Mouse (Mus musculus) embryonic fibroblast, embryonic 13.5 days (primary cell): ENCODE results near the gene Pcbp1. TPM values are rescaled to one million over a fixed set of nuclear protein-coding genes. Genes with fewer than 3 reads are reported as not detected.

ENCODE experiments used
- H3K27ac ChIP-seq: 2 replicates; pipeline ENCODE4 v1.5.1; 2012; ENCODE audit warnings: low read length, control low read depth, inconsistent platforms; ENCODE audit not compliant: insufficient read depth
- H3K4me1 ChIP-seq: 2 replicates; pipeline ENCODE4 v1.6.1; 2011; ENCODE audit warnings: low read length; ENCODE audit not compliant: control insufficient read depth, insufficient read depth
- H3K4me3 ChIP-seq: 2 replicates; pipeline ENCODE4 v1.5.1; 2011; ENCODE audit warnings: mild to moderate bottlenecking, control low read depth, low read length; ENCODE audit not compliant: insufficient read depth
- CTCF ChIP-seq: IDR thresholded peaks from 2 replicates; pipeline ENCODE4 v1.5.1; 2011; ENCODE audit warnings: mild to moderate bottlenecking, control low read depth, low read length, moderate library complexity, borderline replicate concordance; ENCODE audit not compliant: insufficient read depth
- POLR2A ChIP-seq: IDR thresholded peaks from 2 replicates; pipeline ENCODE4 v1.6.1; 2011; ENCODE audit warnings: low read depth, mild to moderate bottlenecking, control low read depth, low read length, moderate library complexity
- polyA plus RNA-seq: library from polyadenylated mRNA; stranded (reverse); fragments of >200 nt; gene quantifications from 2 replicates; pipeline ENCODE4 v1.2.4, GENCODE M21; 2011; ENCODE audit warnings: low read depth; ENCODE audit not compliant: missing spikeins, insufficient read length

Pcbp1 gene
- polyA plus RNA-seq, 1 experiment: 176 TPM

DNA sequence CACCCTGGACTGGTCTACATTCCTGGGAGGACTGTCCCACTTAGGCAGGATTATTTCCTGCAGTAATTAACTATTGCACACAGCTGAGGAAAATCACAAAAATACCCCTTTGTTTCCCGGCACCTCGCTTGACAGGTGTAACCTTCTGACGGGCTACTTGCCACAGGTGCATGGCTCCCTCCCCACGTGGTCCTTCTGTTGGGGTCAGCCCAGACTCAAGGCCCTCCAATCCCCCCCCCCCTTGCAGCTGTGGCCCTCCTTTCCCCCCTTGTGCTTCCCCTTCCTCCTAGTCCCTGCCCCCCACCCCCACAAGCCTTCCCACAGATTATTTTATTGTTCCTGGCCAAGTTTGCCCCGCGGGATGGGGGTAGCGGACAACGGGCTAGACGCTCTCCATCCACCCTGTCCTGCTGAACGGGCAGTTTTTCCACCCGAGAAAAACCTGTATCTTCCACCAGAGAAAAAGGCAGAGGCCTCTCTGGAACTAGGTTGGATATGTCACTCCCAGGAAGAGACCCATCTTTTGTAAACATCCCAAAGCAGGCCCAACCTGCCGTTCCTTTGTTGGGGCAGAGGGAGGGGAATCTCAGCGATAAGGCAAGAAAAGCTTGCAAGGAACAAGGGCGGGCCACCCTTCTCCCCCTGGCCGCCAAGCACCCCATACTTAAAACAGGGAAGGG is 2.2 kb downstream of the Pcbp1 start:
- H3K4me1 ChIP-seq: peaks cover 4% of the 10 kb centered on the region
- TF ChIP-seq POLR2A (peak; percentile 14; the same call in 1 of the 2 replicates), CTCF (no peak)
- peak overlapping the region; percentile 76 for H3K27ac ChIP-seq
- peak overlapping the region; percentile 93 for H3K4me3 ChIP-seq

GRCm38 (mm10) chr6:86523242-86523754 is 2.8 kb downstream of the Pcbp1 start:
- peaks cover 4% of the 10 kb centered on the region for H3K4me1 ChIP-seq
- H3K4me3 ChIP-seq: peak overlapping the region; percentile 93
- TF ChIP-seq POLR2A (peak; percentile 32; the same call in 1 of the 2 replicates), CTCF (no peak)
- H3K27ac ChIP-seq: peak overlapping the region; percentile 54

DNA sequence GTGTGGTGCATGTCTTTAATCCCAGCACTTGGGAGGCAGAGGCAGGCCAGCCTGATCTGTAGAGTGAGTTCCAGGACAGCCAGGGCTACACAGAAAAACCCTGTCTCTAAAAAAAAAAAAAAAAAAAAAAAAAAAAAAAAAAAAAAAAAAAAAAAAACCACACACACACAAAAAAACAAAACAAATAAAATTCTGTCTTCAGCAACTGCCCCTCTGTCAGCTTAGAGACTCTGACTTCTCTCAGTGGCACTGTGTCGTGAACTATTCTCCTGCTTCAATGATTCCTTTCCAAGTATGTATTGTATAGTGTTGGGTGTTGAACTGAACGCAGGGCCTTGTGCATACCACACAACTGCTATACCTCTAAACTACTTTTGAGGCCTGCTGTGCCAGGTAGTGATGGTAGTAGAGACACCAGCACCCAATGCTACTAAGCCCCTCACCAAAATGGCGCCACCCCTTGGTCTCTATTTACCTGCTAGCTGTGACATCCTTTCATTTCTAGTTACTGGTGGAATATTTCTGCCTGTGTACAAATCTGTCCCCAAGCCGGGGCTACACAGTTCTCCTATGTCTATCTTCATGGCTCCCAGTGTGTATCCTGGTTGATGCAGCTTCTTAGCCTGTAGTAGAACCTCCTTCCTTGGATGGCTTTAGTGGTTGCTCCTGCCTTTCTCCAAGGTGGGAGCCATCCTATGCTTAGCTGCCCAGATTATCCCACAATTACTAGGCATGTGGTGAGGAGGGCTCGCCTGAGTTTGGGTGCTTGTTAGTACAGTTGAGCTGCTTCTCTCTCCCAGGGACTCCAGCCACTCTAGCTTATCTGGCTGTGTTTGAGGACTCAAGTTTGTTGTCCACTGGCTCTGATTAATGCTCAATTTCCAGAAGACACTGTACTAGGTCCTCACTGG is 3.9 kb downstream of the Pcbp1 start:
- Histone ChIP-seq H3K4me1 (peaks cover 4% of the 10 kb centered on the region), H3K27ac (no peak overlapping the region), H3K4me3 (peak overlapping the region; percentile 22)
- no peak for TF ChIP-seq CTCF
- TF ChIP-seq POLR2A: peak; percentile 37; the same call in 1 of the 2 replicates

GRCm38 (mm10) chr6:86519767-86520345 is 6.3 kb downstream of the Pcbp1 start:
- Histone ChIP-seq H3K27ac (no peak overlapping the region; the same call in 1 of the 2 replicates), H3K4me3 (no peak overlapping the region), H3K4me1 (peaks cover 4% of the 10 kb centered on the region)
- TF ChIP-seq CTCF: no peak
- no peak for TF ChIP-seq POLR2A

- TF ChIP-seq CTCF: no peak
- TF ChIP-seq POLR2A: no peak
Observed at GRCm38 (mm10) chr6:86516021-86516420, 10.1 kb downstream of the Pcbp1 start.

GRCm38 (mm10) chr6:86513296-86513695 is 12.8 kb downstream of the Pcbp1 start:
- H3K4me1 ChIP-seq: no peaks in the 10 kb centered on the region
- H3K4me3 ChIP-seq: no peak overlapping the region
- TF ChIP-seq POLR2A (no peak), CTCF (no peak)
- H3K27ac ChIP-seq: no peak overlapping the region

More at GRCm38 (mm10) chr6:86516021-86516420, 10.1 kb downstream of the Pcbp1 start:
- H3K27ac ChIP-seq: no peak overlapping the region
- H3K4me1 ChIP-seq: no peaks in the 10 kb centered on the region; the same call in 1 of the 2 replicates
- H3K4me3 ChIP-seq: no peak overlapping the region

DNA sequence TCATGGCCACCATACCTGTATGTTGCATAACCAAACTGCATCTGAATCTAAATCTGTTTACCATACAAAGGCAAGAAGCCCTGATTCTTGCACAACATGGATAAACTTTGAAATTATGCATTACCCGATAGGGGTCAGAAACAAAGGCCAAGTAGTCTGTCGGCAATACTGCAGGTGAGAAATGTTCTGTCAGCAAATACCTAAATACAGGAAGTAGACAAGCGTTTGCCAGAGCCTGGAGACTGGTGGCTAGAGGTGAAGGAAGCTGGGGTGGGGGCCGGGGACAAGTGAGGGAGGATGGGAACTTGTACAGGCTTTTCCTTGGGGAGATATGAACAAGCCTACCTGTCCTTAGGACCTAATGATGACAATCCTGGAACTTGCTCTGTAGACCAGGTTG is 15.1 kb downstream of the Pcbp1 start:
- Histone ChIP-seq H3K4me3 (no peak overlapping the region), H3K4me1 (no peaks in the 10 kb centered on the region), H3K27ac (no peak overlapping the region)
- TF ChIP-seq POLR2A (no peak), CTCF (no peak)

DNA sequence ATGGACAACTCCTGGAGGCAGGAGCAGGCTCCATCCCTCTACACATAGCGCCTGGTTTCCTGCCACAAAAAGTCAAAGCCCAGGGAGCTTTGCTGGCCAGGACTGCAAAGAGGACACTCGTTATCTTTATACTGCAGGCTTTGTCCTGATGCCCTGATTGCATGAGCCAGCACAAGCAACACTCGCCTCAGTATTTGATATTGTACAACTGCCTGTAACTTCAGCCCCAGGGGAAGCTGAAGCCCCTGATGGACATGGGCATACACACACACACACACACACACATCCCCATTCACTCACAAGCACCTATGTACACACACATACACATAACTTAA is 16.3 kb downstream of the Pcbp1 start:
- no peak overlapping the region for H3K27ac ChIP-seq
- no peaks in the 10 kb centered on the region for H3K4me1 ChIP-seq
- TF ChIP-seq CTCF: no peak
- no peak for TF ChIP-seq POLR2A
- H3K4me3 ChIP-seq: no peak overlapping the region

GRCm38 (mm10) chr6:86509194-86509865 is 16.8 kb downstream of the Pcbp1 start:
- H3K4me1 ChIP-seq: no peaks in the 10 kb centered on the region
- TF ChIP-seq POLR2A (no peak), CTCF (no peak)
- no peak overlapping the region for H3K27ac ChIP-seq

More at GRCm38 (mm10) chr6:86509194-86509865, 16.8 kb downstream of the Pcbp1 start:
- H3K4me3 ChIP-seq: no peak overlapping the region
